Mouse (Mus musculus) left cerebral cortex, adult 2 months (tissue): ENCODE measurements around the gene Arl13a. TPM values are rescaled to one million over a fixed set of nuclear protein-coding genes. Genes with fewer than 3 reads are reported as not detected.

Experiments
- DNase-seq, 2 experiments: peaks; one replicate each; pipeline ENCODE4 v3.0.0; 2021 to 2022; ENCODE audit warnings: low spot score in 2 of 2, mixed read lengths in 1 of 2; ENCODE audit errors: extremely low spot score in 1 of 2
- H3K27ac ChIP-seq: fragments of 200-600 bp; 2 replicates; pipeline ENCODE4 v1.8.1; 2022
- H3K4me3 ChIP-seq: fragments of 200-600 bp; 2 replicates; pipeline ENCODE4 v1.8.1; 2022
- CTCF ChIP-seq: fragments of 200-600 bp; IDR thresholded peaks from 2 replicates; pipeline ENCODE4 v1.8.1; 2022; ENCODE audit warnings: antibody characterized with exemption, mild to moderate bottlenecking, moderate library complexity
- intact Hi-C: fragments of 180-260 bp; cut with DNase I; formaldehyde crosslinking; loops from one replicate; pipeline ENCODE4 v1.15.1; 2025
- total RNA-seq, 2 experiments: library from RNA; stranded (reverse); gene quantifications; 2 replicates each; pipeline ENCODE4 v1.2.3; 2021

Arl13a gene
- total RNA-seq, 2 experiments from 2014 or later = not detected

- DNase-seq = no peak
- H3K27ac ChIP-seq = no peak overlapping the region
- no peak overlapping the region for H3K4me3 ChIP-seq
- intact Hi-C loops = no loop called here
- no peak for TF ChIP-seq CTCF
These were observed 30.9 kb downstream of the Arl13a start for GRCm38 (mm10) chrX:134218161-134218560.

DNA sequence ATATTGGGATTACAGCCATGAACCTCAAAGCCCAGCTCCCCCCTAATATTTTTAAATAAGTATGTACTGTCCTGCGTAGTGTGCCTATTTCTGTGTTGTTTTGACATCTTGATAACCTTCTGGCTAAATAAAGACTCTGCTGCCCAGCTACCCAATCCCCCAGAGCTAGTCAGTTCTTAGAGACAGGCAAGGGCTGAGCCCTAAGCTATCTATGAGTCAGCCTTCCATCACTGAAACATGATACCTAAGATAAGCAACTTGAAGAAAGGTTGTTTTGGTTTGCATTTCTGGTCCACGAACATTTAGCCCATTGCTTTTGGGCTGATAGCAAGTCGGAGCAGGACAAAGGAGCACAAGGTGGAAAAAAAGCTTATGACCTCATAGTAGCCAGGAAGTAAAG lies 33.3 kb downstream of the Arl13a start:
- no peak overlapping the region for H3K27ac ChIP-seq
- no peak for DNase-seq
- H3K4me3 ChIP-seq = no peak overlapping the region
- intact Hi-C loops = no loop called here
- TF ChIP-seq CTCF = no peak

- no peak for DNase-seq
- H3K4me3 ChIP-seq = no peak within 1 kb of the TSS
- intact Hi-C loops = no loop called here
- no peak within 1 kb of the TSS for H3K27ac ChIP-seq
- TF ChIP-seq CTCF = no peak
These were observed 34.6 kb downstream of the Arl13a start, which contains the start of gene Nox1 for GRCm38 (mm10) chrX:134221856-134222255. Gene Nox1, minus strand, starts transcription at chrX:134221956.

DNA sequence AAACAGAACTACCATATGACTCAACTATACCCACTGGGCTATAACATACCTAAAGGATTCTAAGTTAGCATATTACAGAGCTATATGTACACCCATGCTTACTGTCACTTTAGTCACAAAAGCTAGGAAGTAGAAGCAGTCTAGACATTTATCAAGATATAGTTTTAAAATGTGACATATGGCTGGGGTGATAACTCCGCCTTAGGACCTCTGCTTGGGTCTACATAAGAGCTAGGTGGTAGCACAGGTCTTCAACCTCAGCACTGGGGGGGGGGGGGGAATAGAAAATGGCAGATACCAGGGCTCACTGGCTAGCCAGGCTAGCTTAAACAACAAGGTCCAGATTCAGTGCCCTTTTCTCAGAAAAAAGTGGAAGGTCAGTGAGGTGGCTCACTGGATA lies 45.7 kb downstream of the Arl13a start:
- intact Hi-C loops = no loop called here
- no peak overlapping the region for H3K4me3 ChIP-seq

GRCm38 (mm10) chrX:134238266-134238665 lies 51.0 kb downstream of the Arl13a start:
- DNase-seq = no peak
- no peak overlapping the region for H3K4me3 ChIP-seq
- TF ChIP-seq CTCF = no peak
- intact Hi-C loops = no loop called here
- H3K27ac ChIP-seq = no peak overlapping the region

More for the DNA sequence above, 45.7 kb downstream of the Arl13a start:
- no peak for TF ChIP-seq CTCF
- no peak for DNase-seq
- no peak overlapping the region for H3K27ac ChIP-seq

DNA sequence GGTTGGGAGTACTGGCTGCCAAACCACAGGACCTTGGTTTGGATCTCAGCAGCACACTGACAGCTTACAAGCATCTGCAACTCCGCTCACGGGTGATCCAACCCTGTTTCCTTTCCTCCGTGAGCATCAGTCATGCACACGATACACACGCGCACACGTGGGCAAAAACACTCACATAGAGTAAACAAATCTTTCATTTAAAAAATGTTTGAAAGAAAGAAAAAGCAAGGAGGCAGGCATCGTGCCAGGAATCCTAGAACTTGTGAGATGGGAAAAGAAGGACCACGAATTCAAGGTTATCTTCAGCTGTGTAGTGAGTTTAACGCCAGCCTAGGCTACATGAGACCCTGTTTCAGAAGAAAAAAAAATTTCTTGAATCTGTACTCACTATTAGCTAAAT lies 58.6 kb downstream of the Arl13a start:
- no peak for TF ChIP-seq CTCF
- H3K27ac ChIP-seq = no peak overlapping the region
- intact Hi-C loops = no loop called here
- H3K4me3 ChIP-seq = no peak overlapping the region
- DNase-seq = no peak

DNA sequence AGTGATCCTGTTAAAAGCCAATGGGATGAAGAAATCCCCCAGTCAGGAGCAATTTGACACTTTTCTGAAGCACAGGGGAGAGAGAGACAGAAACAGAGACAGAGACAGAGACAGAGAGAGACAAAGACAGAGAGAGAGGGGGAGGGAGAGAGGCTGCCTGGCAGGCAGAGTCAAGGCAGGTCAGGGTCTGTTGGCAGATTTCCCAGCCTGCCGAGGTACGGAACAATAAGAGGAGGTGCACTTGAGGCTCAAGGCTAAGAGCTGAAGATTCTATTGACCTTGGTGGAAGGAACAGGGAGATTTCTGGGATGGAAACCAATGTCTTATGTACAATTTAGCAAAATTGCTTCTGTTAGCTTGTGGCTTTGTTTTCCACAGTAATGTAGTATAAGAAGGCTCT lies 60.9 kb downstream of the Arl13a start:
- no peak overlapping the region for H3K4me3 ChIP-seq
- H3K27ac ChIP-seq = no peak overlapping the region
- no peak for DNase-seq
- intact Hi-C loops = no loop called here
- no peak for TF ChIP-seq CTCF

Other genes with a start within 250 kb of the Arl13a start
- gene Sytl4, start 205.7 kb upstream of the Arl13a start, total RNA-seq = under 1 TPM; 0.52 to 0.84 TPM
- 100 to 1,000 TPM; 128 to 134 TPM for gene Cstf2, start 128.3 kb upstream of the Arl13a start, total RNA-seq
- 1 to 10 TPM; 1.5 to 1.6 TPM for gene Xkrx, start 25.4 kb upstream of the Arl13a start, total RNA-seq
- not detected for gene Nox1, start 34.5 kb downstream of the Arl13a start, total RNA-seq
- gene Trmt2b, start 89.5 kb downstream of the Arl13a start, total RNA-seq = 10 to 100 TPM in 1 of 2 experiments, 1 to 10 TPM in 1; 7.4 to 10.9 TPM
- gene Tmem35a, start 107.7 kb downstream of the Arl13a start, total RNA-seq = 10 to 100 TPM; 58.2 to 65.8 TPM
- 1 to 10 TPM in 1 of 2 experiments, under 1 TPM in 1; 0.26 to 1.0 TPM for gene Cenpi, start 120.6 kb downstream of the Arl13a start, total RNA-seq
- 10 to 100 TPM; 52.3 to 59.5 TPM for gene Drp2, start 217.1 kb downstream of the Arl13a start, total RNA-seq